Mouse (Mus musculus) hindlimb bud, embryonic 11.5 days (tissue): ENCODE data around the gene Gpr55.
A peak's percentile ranks its signal among the peaks of the same experiment; 100 is the strongest.

Experiments
- DNase-seq: peaks from one replicate; pipeline ENCODE4 v3.0.0-alpha.2; 2012; ENCODE audit warnings: low read depth, low spot score; ENCODE audit errors: extremely low spot score

The Gpr55 gene

DNA sequence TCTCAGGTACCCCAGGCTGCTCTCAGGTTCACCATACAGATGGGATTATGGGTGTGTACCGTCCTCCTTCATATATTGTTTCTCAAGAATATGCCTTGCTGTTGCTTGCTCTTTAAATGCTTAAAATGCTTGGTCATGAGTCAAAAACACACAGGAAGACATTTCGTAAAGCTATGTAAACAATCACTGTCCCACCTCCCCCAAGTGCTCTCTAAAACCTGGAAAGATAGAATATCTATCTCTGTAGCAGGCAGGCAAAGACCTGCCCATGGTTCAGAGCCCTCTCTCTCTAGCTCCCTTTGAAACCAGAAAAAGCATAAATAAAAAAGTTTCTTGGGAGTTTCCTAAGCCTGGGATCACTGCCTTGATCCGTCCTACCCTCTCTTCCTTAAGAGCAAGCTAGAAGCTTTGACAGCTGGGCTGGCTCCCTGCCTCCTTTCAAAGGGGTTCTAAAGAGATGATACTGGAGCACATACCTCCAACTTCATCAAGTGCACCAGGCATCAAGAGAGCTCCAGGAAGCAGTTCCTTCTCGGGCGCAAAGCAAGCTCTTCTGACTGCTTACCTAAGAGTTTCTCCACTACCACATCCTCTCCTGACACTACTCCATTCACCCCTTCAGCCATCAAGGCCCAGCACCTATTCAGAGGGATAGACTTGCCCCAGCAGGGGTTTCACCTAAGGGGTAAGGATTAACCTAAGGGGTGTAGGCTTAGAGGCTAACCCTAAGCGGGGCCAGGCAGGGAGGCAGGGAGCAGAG is 1.5 kb downstream of the Gpr55 start:
- no peak for DNase-seq

DNA sequence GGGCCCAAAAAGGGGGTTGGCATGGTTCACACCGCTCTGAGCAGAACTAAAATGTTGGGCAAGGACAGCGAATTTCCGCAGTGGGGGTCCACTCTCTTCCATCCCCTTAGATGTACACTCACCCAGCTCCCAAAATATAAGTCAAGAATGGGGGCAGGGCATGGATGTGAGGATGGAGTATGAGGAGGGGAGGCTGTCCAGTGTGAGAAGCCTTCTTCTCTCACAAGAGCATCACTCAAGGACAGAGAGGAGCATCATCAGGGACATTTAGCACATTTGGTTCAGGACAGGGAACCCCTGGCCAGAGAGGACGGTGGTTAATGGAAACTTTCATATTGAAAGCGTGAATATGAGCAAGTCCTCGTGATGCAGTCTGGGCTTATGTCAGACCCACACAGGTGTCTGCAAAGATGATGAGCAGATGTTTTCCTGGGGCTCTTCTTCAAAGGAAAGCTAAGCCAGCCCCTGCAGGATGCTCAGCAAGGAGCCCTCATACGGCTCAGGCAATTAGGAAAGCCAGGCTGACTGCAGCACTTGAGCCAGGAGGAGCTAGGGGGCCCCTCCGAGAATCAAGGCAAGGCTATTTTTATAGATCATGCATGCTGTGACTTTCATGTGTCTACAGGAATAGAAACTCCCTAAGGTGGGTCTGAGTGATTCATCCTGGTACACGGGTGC is 2.7 kb downstream of the Gpr55 start:
- DNase-seq, result no peak

DNA sequence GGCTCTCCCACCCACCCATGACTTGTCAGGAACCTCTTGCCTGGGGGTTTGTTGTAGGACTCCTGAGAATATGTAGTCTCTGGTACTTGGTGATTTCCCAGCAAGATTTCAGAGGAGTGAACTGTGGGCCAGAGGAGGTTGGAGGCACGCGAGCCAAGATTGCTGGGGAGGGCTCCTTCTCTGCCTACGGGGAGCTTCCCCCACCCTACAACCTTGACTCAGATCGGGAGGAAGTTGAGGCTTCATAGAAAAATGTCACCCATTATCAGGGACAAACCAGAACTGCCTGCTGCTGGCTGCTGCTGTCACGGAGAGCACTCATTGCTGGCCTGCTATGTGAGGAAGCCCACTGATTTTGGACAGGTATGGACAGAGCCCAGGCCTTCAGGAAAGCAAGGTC is 3.5 kb downstream of the Gpr55 start:
- no peak for DNase-seq

DNA sequence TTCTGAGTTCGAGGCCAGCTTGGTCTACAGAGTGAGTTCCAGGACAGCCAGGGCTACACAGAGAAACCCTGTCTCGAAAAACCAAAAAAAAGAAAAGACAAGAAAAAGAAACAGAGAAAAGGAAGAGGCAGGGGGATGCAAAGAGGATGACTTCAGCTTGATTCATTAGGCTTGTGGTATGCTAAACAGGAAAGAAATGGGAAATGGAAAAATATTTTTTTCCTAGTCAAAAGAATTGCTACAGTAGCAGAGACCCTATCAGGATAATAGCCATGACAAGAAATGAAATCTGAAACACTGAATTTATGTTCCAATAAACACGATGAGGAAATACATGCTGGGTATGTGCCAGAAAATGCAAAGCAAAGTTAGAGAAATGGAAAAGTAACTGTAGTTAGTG is 5.7 kb downstream of the Gpr55 start:
- no peak for DNase-seq

DNA sequence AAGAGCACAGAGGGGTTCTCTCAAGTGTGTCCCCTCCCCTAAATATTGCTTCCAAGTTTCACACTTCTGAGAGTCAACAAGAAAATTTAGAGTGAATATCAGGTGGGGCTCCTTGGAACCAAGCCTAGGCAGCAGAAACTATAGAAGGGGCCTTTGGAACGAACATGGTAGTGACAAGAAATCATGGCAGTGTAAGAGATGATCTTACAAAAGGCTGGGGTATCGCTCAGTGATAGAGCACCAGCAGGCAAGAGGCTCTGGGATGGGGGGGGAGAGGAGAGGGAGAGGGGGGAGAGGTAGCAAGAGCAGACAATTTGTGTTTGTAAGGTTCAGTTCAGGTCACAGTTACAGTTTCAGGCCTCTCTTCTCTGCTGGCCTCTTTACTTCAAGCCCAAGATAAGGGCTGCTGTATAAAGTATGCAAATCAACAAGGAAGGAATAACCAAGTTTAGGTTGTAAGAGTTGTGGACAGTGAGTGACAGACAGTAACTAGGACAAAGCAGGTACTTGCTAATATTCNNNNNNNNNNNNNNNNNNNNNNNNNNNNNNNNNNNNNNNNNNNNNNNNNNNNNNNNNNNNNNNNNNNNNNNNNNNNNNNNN is 11.6 kb downstream of the Gpr55 start:
- DNase-seq, result no peak

DNA sequence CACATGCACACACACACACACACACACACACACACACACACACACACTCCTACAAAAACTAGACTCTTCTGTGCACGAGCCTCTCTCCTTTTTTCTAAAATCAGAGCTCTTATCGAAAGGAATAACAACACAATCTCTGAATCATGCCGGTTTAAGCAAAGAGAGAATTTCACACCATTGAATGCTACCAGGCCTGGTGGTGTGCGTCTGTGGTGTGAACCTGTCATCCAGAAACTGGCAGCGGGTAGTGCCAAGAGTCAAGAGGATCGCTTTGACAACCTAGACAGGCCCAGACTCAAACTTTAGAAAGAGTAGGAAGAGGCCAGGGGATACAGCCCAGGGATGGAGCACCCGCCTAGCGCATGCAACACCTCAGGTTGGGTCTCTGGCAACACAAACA is 18.5 kb downstream of the Gpr55 start:
- DNase-seq, result no peak

DNA sequence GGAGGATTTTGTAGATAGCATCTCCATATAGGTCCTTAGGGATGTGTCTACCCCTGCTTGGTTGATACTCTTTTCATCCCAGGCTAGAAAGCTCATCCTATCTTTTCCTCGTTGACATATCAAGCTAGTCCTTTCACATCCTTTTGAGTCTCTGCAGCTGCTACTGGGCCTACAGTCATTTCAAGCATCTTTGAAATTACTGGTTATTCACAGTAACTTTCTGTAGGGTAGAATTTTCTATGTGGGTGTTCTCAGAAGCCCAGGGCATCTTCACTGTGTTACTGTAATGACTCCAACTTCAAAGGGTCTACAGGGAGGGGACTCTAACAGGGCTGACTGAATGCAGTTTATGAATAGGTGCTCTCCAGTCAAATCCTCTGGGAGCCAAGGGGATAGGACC is 23.5 kb downstream of the Gpr55 start:
- DNase-seq, result no peak

DNA sequence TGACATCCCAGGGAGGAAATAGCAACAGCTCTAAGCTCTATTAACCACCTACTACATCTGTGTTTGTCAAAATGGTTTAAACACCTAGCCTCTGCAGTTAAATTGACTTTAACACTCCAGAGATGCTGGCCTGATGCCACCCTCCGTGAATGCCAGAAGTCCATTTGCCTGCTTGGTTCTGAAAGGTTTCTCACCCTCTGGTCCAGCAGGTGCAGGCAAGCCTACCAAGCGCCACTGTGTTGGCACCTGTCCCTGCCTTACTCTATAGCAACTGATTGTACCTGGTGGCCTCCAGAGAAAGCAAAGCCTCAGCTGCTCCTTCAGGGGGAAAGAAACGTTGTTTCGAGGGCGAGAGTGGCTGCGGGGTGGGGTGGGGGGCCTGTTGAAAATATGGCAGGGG is 24.5 kb downstream of the Gpr55 start:
- no peak for DNase-seq

DNA sequence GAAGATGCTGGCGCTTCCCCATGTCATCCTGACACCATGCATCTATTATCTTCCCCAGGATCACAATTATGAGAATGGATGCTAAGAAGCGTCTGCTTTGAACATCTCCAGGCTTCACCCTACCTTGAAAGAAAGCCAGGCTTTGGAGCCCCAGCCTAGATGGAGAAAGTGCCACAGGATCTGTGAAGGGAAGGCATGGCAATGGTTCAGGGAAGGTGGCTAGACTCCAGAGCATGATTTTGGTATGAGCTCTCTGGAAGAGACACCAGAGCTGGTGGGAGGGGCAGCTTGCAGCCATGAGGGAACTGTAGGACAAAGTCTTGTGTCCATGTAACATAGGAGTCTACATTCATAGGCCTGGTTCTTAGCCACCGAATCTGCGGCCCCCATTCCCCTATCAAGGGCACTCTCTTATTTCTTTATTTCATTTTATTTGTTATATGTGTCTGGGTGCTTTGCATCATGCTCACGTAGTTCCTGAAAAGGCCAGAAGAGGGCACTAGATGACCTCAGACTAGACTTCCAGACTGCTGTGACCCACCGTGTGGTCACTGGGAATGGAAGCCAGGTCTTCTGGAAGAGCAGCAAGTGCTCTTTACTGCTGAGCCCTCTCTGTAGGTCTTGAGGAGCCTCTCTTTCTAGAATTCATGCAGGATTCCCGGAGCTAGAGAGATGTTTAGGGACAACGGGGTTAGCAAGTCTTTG is 25.5 kb downstream of the Gpr55 start:
- DNase-seq, result peak; percentile 44

DNA sequence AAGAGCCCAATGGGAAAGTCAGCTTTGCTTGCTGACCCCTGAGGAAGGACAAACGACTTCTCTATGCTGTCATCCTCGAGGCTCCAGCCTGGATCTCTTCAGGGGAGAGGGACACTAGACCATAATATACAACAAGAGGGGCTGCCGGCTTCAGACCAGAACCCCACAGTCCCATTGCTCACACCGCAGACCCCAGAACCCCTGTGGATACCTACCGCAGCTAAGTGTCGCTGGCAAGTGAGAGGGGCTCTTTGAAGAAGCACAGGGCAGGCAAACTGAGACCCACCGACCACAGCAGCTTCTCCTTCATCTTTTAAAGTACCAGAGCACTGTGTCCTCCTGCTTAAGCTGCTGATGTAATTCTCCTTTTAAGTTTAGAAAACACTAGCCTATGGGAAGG is 26.2 kb downstream of the Gpr55 start:
- DNase-seq, result no peak

DNA sequence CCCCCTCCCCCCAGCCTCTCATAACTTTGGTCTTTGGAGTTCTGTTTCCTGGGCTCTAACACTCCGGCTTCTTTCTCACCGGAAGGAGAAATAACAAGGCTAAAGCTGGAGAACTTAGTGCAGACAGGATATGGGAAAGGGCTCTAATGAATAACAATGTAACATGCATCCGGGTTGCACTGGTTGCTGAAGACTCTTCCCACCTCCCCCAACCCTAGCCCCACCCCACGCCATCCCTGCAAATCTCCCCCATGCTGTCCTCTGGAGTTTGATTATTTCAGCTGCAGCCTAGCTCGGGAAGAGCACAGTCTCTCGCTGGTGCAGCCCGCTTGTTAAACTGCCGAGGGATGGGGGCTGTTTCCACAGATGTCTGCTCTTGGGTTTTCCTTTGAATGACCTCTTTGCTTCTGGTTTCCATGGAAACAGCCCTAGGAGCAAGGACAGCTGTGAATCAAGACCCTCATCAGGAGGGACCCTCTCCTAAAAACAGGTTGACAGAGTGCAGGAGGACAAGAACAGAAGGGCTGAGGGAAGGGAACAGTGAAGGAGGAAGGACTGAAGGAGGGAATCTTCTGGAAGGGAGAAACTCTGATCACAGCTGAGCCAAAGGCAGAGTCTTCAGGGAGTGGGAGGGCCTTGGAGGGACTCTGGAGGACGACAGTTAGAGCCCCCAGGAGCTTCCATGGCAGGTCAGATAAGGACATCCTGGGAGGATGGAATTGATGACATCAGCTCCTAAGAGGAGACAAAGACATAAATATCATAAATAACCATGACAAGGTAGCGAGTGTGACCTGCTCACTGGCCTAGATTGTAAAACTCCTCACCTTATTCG is 27.0 kb downstream of the Gpr55 start:
- DNase-seq, result no peak

DNA sequence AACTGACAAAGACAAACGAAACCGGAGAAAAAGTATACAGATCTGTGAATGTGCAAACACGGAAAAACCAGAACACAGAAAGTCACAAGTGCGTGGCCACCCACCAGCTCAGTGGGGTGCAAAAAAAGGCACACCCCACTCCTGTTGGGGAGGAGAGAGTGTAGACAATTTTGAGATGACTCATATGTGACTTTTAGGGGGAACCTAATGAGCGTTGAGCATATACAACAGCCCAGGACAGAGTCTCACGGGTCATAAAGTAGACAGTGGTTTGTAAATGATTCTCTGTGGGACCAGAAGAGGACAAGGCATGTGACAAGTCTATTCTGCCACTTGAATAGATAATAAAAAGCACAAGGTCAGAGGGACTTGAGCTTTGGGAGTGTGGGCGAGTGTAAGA is 27.6 kb downstream of the Gpr55 start:
- DNase-seq, result no peak

DNA sequence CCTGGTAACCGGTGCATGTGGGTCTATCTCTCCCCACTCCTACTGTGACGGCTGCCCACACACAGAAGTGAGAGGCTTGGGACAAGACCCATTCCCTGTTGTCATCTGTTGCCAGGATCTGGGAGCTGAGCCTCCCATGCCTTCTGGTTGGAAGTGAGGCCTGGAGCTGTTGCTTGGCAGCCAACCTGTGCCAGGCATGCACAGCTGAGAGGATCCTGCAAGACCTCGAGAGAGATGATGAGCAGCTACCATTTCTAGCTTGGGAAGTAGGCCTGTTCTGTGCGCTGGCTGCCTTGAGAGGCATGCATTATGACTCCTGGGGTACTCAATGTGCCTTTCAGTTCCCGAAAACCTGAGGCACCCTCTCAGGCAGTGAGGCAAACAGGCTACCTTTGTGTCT is 29.6 kb downstream of the Gpr55 start:
- DNase-seq, result no peak

DNA sequence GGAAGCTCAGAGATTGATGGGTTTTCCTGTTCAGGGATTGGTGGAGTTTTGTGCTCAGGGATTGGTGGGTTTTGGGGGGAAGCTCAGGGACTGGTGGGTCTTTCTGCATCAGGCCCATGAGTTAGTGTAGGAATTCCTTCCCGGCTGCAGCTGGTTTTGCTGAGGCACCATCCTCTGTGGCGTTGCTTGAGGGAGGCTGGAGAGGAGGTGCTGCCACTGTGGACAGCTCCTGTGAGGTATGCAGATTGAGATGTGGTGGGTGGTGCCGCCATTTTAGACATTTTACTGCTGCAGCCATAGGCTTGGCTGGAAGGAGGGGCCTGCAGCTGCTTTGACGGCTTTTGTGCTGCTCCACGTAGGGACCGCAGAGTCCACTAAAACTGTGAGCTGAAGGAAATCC is 31.4 kb downstream of the Gpr55 start:
- DNase-seq, result no peak

DNA sequence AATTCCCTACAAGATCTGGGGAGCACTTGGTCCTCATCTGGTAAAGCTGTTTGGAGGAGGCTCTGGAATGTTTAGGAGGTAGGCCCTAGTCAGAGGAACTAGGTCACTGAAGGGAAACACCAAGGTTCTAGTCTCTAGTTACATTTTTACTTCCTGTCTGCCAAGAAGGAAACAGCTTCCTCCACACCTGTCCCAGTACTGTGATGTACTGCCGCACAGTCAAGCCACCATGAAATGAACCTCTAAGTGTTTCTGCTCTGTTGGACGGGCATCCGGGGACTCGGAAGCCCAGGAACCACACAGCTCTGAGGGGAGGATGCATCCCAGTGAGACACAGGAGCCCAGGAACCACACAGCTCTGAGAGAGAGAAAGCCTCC is 32.1 kb downstream of the Gpr55 start:
- DNase-seq, result no peak

DNA sequence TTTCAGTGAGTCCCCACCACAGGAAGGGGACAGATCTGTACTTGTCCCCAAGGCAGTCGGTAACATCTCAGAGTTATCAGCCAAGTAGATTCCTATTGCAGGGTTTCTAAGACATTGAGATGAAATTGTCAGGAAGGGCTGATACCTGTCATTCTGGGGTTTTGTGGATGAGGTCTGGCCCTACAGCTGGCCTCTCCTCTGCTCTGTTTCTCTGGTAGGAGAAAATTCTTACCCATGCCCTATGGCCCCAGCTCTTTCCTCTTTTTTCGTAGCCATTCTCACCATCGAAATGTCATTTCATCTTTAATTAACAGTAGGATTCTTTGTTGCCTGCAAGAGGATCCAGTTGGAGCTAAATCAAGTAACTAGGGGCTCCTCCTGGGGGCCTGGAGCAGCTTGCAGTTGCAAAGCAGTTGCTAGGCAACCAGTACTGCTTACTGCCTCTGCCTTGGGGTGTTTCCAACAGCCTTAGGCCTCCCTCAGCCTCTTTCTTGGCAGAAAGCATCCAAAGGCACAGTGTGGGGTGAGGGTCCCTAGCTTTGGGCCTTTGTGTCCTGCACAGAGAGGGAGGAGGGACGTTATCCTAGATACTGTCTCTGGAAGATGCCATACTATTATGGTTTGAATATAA is 32.6 kb downstream of the Gpr55 start, which contains the start of gene 4933407L21Rik:
Gene 4933407L21Rik, plus strand, starts transcription at position 427 of the 631 bp plus-strand sequence.
- DNase-seq, result no peak

DNA sequence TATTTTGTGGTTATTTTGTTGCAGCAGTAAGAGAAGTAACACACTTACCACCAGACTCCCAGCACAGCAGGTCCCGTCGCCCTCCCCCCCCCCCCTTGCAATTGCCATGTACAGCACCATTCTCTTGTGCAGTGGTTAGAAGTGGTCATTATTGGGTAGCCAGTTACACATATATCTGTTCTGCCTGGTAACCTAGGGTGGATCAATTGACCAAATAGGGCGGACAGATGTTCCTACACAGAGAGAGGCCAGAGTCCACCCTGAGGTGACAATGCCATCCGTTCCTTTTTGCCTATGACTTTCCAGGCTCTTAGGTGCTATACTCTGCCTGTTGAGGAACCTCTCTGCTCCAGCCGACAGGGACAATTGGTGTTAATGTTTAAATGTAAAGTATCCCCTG is 35.6 kb downstream of the Gpr55 start:
- no peak for DNase-seq

DNA sequence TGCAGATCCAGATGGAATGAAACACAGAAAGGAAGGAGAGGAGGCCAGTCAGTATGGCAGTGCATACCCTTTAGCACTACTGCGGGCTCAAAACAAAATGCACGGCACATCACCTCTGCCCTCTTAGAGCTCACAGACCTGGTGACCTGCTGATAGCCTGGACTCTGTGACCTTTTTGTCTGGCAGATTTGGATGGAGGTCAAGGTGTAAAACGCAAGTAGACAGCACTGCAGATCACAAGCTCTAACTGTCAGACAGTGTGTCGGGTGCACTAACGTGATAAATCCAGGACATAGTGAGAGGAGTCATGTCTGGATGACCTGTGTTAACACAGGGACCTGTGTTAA is 38.0 kb downstream of the Gpr55 start:
- DNase-seq, result no peak

DNA sequence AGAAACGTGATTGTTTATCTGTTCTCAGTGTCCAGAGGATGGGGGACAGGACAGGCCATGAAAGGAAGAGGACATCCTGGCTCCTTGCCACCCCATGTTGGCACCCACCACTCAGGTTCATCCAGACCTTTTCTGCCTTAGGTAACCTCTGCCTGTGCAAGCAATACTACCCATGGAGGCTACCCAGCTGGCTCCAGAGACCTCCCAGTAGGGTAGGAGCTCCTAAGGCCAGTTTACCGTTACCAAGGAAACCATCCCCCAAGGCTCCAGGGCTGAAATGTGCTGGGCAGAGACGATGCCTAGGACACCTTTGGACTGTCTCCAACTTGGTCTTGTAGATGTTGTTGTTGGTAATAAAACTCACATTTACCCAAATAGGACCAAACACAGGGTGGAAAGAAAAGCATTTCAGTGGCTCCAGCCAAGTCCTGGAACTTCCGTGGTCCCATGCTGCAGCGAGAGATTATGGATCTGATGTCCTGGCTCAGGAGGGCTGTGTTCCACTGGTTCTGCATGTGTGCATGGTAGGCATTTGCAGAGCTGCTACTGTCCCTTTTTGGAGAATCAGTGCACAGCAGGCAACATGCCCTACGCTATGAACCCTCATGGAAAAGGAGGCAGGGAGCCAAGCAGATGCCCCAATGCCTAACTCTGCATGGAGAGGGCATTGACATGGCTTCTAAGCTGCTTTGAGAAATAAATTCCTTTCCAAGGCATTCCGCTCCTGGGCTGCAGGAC is 38.5 kb downstream of the Gpr55 start:
- DNase-seq, result no peak

DNA sequence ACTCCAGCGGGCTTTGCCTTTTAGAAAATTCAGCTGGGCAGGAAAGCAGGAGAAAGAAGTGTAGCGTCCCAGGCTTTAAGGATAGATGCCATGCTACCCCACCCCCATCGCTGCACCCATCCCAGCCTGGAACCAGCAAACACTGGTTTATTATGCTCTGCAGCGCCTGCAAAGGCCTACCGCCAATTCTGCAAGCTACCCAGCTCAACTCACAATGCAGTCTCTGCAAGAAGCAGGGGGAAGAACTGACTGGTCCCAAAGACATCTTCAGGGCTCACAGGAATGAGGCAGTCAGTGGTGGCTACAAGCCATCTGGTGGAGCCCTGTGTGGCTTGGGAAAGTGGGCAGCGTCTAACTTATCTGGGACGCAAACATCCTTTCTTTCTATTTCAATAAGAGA is 39.1 kb downstream of the Gpr55 start:
- no peak for DNase-seq
